In genomic region chr10:58497320-58498284, GRCm38 (mm10) we compare ENCODE assay signal across 8 mouse cellular contexts. TPM values are rescaled to one million over a fixed set of nuclear protein-coding genes. Genes with fewer than 3 reads are reported as not detected.
DNase-seq lines count a peak whose midpoint lies in the region; ATAC-seq and TF ChIP-seq lines count a peak whose summit lies in the region.

Gene Ccdc138 (plus strand): TSS chr10:58497948.

- peaks cover 24% of the 10 kb centered on the region for H3K36me3 ChIP-seq in embryonic facial prominence, embryonic 14.5 days (ENCODE audit: control insufficient read depth, insufficient read depth, low read length)
- peaks cover 22% of the 10 kb centered on the region for H3K36me3 ChIP-seq in limb, embryonic 14.5 days (ENCODE audit: control insufficient read depth, insufficient read depth, low read length)
- peaks cover 10% of the 10 kb centered on the region; the same call in 1 of the 2 replicates for H3K36me3 ChIP-seq in midbrain, postnatal 0 days (ENCODE audit: insufficient read depth, low read length)

- TF ChIP-seq CTCF in midbrain, postnatal 0 days (IDR thresholded peaks at IDR 0.05): peak; percentile 61

- H3K4me1 ChIP-seq in embryonic facial prominence, embryonic 14.5 days (ENCODE audit: control insufficient read depth, insufficient read depth, low read length): no peaks in the 10 kb centered on the region
- peaks cover 10% of the 10 kb centered on the region for H3K4me1 ChIP-seq in limb, embryonic 14.5 days (ENCODE audit: control insufficient read depth, insufficient read depth, low read length)
- no peaks in the 10 kb centered on the region for H3K4me1 ChIP-seq in midbrain, postnatal 0 days (ENCODE audit: insufficient read depth, low read length)

- H3K9me3 ChIP-seq in embryonic facial prominence, embryonic 14.5 days (ENCODE audit: control insufficient read depth, low read length): no peaks in the 10 kb centered on the region
- H3K9me3 ChIP-seq in limb, embryonic 14.5 days (ENCODE audit: control insufficient read depth, low read length): no peaks in the 10 kb centered on the region
- H3K9me3 ChIP-seq in midbrain, postnatal 0 days (ENCODE audit: low read length): no peaks in the 10 kb centered on the region

- peak; percentile 90 for DNase-seq in 3T3-L1 (ENCODE audit: low read depth, low spot score)
- DNase-seq in adrenal gland, postnatal 4 days (ENCODE audit: low spot score in 2 of 2): peak; percentile 81 to 90
- DNase-seq in embryonic facial prominence, embryonic 14.5 days (ENCODE audit: low spot score): peak; percentile 95
- DNase-seq in heart, adult 8-10 months (ENCODE audit: low spot score): peak; percentile 94
- peak; percentile 96 for DNase-seq in kidney, adult 9 months
- peak; percentile 91 for DNase-seq in limb, embryonic 14.5 days (ENCODE audit: low spot score)
- peak; percentile 89 for DNase-seq in midbrain, postnatal 0 days (ENCODE audit: low spot score)
- DNase-seq in spleen, postnatal 14 days (ENCODE audit: low spot score in 2 of 2): peak; percentile 87 to 92

- H3K27ac ChIP-seq in embryonic facial prominence, embryonic 14.5 days (replicated peaks; ENCODE audit: low read depth, low read length): peak within 1 kb of the TSS; percentile 89
- peak within 1 kb of the TSS; percentile 89 for H3K27ac ChIP-seq in limb, embryonic 14.5 days (replicated peaks; ENCODE audit: low read depth, low read length)
- H3K27ac ChIP-seq in midbrain, postnatal 0 days (ENCODE audit: low read depth, low read length): peak within 1 kb of the TSS; percentile 69

- 1% methylated on average over 47 of the region's 50 CpGs for WGBS in embryonic facial prominence, embryonic 14.5 days
- WGBS in limb, embryonic 14.5 days: 2% methylated on average over 50 of the region's 50 CpGs
- 1% methylated on average over 50 of the region's 50 CpGs for WGBS in midbrain, postnatal 0 days

- no peak for TF ChIP-seq POLR2A in limb, embryonic 14.5 days (IDR thresholded peaks at IDR 0.05; ENCODE audit: borderline replicate concordance, extremely low read depth, insufficient read depth, insufficient read length)

- H3K4me3 ChIP-seq in embryonic facial prominence, embryonic 14.5 days (ENCODE audit: low read depth, low read length): peak within 1 kb of the TSS; percentile 60
- peak within 1 kb of the TSS; percentile 73 for H3K4me3 ChIP-seq in limb, embryonic 14.5 days (replicated peaks; ENCODE audit: low read length)
- H3K4me3 ChIP-seq in midbrain, postnatal 0 days (ENCODE audit: low read depth, low read length): peak within 1 kb of the TSS; percentile 73

- peak; percentile 99 for ATAC-seq in embryonic facial prominence, embryonic 14.5 days (ENCODE audit: low read depth)
- peak; percentile 98 for ATAC-seq in limb, embryonic 14.5 days (ENCODE audit: low FRiP score, low read depth)
- peak; percentile 99 for ATAC-seq in midbrain, postnatal 0 days (ENCODE audit: low FRiP score)

- H3K27me3 ChIP-seq in embryonic facial prominence, embryonic 14.5 days (replicated peaks; ENCODE audit: control insufficient read depth, insufficient read depth, low read length): no peaks in the 10 kb centered on the region
- no peaks in the 10 kb centered on the region for H3K27me3 ChIP-seq in limb, embryonic 14.5 days (ENCODE audit: control insufficient read depth, insufficient read depth, low read length)
- no peaks in the 10 kb centered on the region for H3K27me3 ChIP-seq in midbrain, postnatal 0 days (ENCODE audit: insufficient read depth, low read length)

- H3K4me2 ChIP-seq in embryonic facial prominence, embryonic 14.5 days (ENCODE audit: low read depth, low read length): peak within 1 kb of the TSS; percentile 51
- H3K4me2 ChIP-seq in limb, embryonic 14.5 days (replicated peaks; ENCODE audit: low read depth, low read length, severe bottlenecking): peak within 1 kb of the TSS; percentile 60
- peak within 1 kb of the TSS; percentile 68 for H3K4me2 ChIP-seq in midbrain, postnatal 0 days (ENCODE audit: low read depth, low read length, poor library complexity, severe bottlenecking)

- H3K9ac ChIP-seq in embryonic facial prominence, embryonic 14.5 days (ENCODE audit: low read depth, low read length): peak within 1 kb of the TSS; percentile 67
- peak within 1 kb of the TSS; percentile 73 for H3K9ac ChIP-seq in limb, embryonic 14.5 days (ENCODE audit: low read depth, low read length, severe bottlenecking)
- peak within 1 kb of the TSS; percentile 61 for H3K9ac ChIP-seq in midbrain, postnatal 0 days (replicated peaks; ENCODE audit: low read length, poor library complexity, severe bottlenecking)

RNA-seq across cellular contexts. Expression of gene Ccdc138, which starts in this region (rescaled TPM):
- 1 to 10 TPM; 4.8 to 4.9 TPM for total RNA-seq in adrenal gland, postnatal 4 days (2021)
- polyA plus RNA-seq in embryonic facial prominence, embryonic 14.5 days (2014; fragmentation: Nextera tagmentation; extraction: Ambion mirVana): 5.8 and 6.5 TPM in 2 replicates
- under 1 TPM; 0.37 to 0.82 (median 0.53) TPM for total RNA-seq in heart, adult 8-10 months (2022)
- polyA plus RNA-seq in limb, embryonic 14.5 days (2012; rRNA removed): 3.8 and 4.9 TPM in 2 replicates
- 5.9 and 6.5 TPM in 2 replicates for polyA plus RNA-seq in limb, embryonic 14.5 days (2014; fragmentation: Nextera tagmentation; extraction: Ambion mirVana)
- total RNA-seq in midbrain, postnatal 0 days (2014; rRNA removed): 2.9 and 5.1 TPM in 2 replicates
- polyA plus RNA-seq in midbrain, postnatal 0 days (2015; fragmentation: Nextera tagmentation; extraction: Ambion mirVana): 6.0 and 7.4 TPM in 2 replicates

Comparison
In these comparisons a context has a peak if more than half of its experiments do, and no peak if none do; other contexts are left out.
1. Peak in every context shown above with its lines: DNase-seq, ATAC-seq, H3K4me3 ChIP-seq and H3K27ac ChIP-seq.
2. Peak in DNase-seq in heart, adult 8-10 months; RNA of the gene not detected or under 1 TPM.